Mouse (Mus musculus): ENCODE measurements at regions not wholly inside any gene's neighbourhood (a gene's known extent, or its start where the extent isn't known, plus 50 kb on each side); places are given as distances from the start of the nearest gene placed in this dataset.

DNA sequence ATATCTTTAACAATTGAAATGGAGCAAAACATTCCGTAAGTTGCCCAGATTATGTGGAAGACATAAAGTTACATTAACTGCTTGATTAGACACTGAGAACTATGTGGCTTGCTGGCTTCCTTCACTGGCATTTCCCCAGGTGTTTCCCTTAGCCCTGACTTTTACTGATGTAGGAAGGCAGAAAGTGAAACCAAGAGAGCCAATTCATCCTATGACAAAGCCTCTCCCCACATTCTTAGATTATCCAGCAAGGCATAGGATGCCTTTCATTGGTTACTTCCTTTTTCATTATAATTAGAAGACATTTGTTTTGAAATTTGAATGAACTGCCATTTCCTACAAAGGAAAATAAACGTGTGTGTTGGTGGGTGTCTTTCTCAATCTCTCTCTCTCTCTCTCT, 72.1 kb downstream of the Cdc42ep3 start:
- no peak overlapping the region for H3K27ac ChIP-seq (ENCODE audit: low read depth)
- no peak for ATAC-seq (ENCODE audit: insufficient read depth, low read depth)
- WGBS: 62% methylated on average over 2 of the region's 2 CpGs
- no peak overlapping the region for H3K4me3 ChIP-seq (ENCODE audit: low read depth, low read length)
- no peak for DNase-seq (ENCODE audit: low spot score)
- no peaks in the 10 kb centered on the region for H3K27me3 ChIP-seq (ENCODE audit: control insufficient read depth, insufficient read depth, low read length)
- no peak overlapping the region for H3K4me2 ChIP-seq (ENCODE audit: low read depth, low read length)
- no peak overlapping the region for H3K9ac ChIP-seq (replicated peaks; ENCODE audit: low read depth, low read length)
- no peak for TF ChIP-seq CTCF (IDR thresholded peaks at IDR 0.05; ENCODE audit: low read depth)
- H3K36me3 ChIP-seq (replicated peaks; ENCODE audit: control insufficient read depth, insufficient read depth, low read length): no peaks in the 10 kb centered on the region
- no peaks in the 10 kb centered on the region for H3K4me1 ChIP-seq (ENCODE audit: control insufficient read depth, insufficient read depth)
- no peaks in the 10 kb centered on the region for H3K9me3 ChIP-seq (replicated peaks; ENCODE audit: control insufficient read depth, low read length)

DNA sequence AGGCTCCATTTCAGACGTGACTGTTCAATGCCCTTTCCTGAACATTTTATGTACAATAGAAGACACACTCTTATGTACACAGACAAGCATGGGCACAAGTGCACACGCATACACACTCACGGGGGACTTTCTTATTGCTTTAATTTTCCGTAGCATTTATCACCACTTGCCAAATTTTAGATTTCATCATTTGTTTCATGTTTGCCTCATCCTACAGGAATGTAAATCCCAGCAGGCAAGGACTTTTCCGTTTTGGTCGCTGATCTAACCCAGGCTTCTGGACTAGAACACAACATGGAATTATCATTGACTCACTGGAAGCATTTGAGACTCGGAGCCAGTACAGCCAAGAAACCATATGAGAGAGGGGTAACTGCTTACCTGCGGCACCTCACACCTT, 81.3 kb downstream of the Cdc42ep3 start:
- no peak for TF ChIP-seq EP300 (IDR thresholded peaks at IDR 0.05; ENCODE audit: low read depth)
- no peak for TF ChIP-seq CTCF (IDR thresholded peaks at IDR 0.05; ENCODE audit: low read depth)
- H3K9ac ChIP-seq (replicated peaks; ENCODE audit: low read depth, low read length): no peak overlapping the region
- 65% methylated on average over 8 of the region's 8 CpGs for WGBS
- no peaks in the 10 kb centered on the region for H3K4me1 ChIP-seq (ENCODE audit: control insufficient read depth, insufficient read depth)
- no peaks in the 10 kb centered on the region for H3K9me3 ChIP-seq (replicated peaks; ENCODE audit: control insufficient read depth, low read length)
- no peak for DNase-seq (ENCODE audit: low spot score)
- no peaks in the 10 kb centered on the region for H3K36me3 ChIP-seq (replicated peaks; ENCODE audit: control insufficient read depth, insufficient read depth, low read length)
- no peak overlapping the region for H3K27ac ChIP-seq (ENCODE audit: low read depth)
- H3K4me3 ChIP-seq (ENCODE audit: low read depth, low read length): no peak overlapping the region
- no peak for ATAC-seq (ENCODE audit: insufficient read depth, low read depth)
- no peak overlapping the region for H3K4me2 ChIP-seq (ENCODE audit: low read depth, low read length)
- H3K27me3 ChIP-seq (ENCODE audit: control insufficient read depth, insufficient read depth, low read length): no peaks in the 10 kb centered on the region

DNA sequence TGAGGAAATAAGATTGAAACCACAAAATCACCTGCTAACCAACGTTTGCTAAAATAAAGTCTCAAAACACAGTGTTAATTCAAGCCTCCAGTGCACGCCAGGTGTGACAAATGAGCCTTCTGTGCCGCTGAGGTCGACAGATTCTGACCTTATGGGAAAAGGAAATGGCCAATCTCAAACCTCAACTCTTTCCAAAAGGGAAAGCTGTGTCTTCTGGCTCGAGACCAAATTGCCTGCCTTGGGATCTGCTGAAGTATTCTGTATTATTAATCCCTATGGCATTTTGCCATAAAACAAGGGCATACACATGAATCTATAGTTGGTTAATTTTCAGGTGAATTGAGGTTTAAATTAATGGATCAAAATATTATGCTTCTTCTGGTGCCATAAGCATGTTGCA, 95.2 kb downstream of the Cdc42ep3 start:
- no peak for ATAC-seq (ENCODE audit: insufficient read depth, low read depth)
- WGBS: 51% methylated on average over 5 of the region's 5 CpGs
- Histone ChIP-seq H3K9ac (replicated peaks; ENCODE audit: low read depth, low read length) (no peak overlapping the region), H3K27me3 (ENCODE audit: control insufficient read depth, insufficient read depth, low read length) (no peaks in the 10 kb centered on the region), H3K4me3 (ENCODE audit: low read depth, low read length) (no peak overlapping the region), H3K4me1 (ENCODE audit: control insufficient read depth, insufficient read depth) (no peaks in the 10 kb centered on the region), H3K9me3 (replicated peaks; ENCODE audit: control insufficient read depth, low read length) (no peaks in the 10 kb centered on the region), H3K27ac (ENCODE audit: low read depth) (no peak overlapping the region), H3K4me2 (ENCODE audit: low read depth, low read length) (no peak overlapping the region), H3K36me3 (replicated peaks; ENCODE audit: control insufficient read depth, insufficient read depth, low read length) (no peaks in the 10 kb centered on the region)
- TF ChIP-seq CTCF (IDR thresholded peaks at IDR 0.05; ENCODE audit: low read depth) (no peak), EP300 (IDR thresholded peaks at IDR 0.05; ENCODE audit: low read depth) (no peak)
- DNase-seq (ENCODE audit: low spot score): no peak

DNA sequence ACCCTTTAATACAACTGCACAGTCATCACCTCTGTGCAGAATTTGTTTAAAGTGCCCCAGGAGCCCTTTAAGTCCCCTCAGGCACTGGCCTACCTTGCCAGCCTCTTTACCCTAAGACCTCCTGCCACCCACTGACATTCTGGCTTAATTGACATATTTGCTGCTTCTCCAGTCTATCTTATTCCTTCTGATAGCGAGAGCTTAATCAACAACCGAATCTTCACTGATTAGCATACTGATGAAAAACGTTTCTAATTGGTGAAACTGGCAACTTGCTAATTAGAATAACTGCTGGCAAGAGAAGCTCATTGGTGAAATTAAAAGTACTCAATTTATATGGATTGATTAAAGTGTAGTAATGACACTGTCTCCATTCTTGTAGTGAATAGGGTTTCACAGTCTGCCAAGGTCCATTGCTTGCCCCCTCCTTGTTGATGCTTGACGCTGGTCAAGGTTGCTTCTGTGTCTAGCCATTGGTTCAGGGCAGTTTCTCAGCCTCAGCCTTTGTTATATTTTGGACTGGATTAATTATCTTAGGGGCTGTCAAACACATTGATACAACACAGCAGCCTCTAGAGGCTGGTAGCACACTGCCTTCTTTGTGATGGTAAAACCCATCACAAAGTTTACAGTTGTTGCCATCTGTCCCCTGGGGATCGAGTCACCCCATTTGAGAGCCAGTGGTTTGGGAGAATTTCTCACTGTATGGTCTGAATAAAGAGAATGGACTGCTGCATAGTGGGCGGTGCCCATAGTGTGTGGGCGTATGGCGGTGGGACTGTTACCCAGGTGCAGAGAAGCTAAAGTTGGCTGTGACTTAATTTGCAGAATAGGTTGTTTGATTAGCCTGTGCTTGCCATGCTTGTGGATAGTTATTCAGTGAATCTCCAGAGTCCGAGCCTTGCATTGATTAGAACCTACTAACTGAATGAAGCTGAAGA, 107.7 kb downstream of the Cdc42ep3 start:
- H3K4me3 ChIP-seq (ENCODE audit: low read depth, low read length): no peak overlapping the region
- WGBS: 78% methylated on average over 9 of the region's 9 CpGs
- DNase-seq (ENCODE audit: low spot score) (no peak), ATAC-seq (ENCODE audit: insufficient read depth, low read depth) (no peak)
- H3K36me3 ChIP-seq (replicated peaks; ENCODE audit: control insufficient read depth, insufficient read depth, low read length): no peaks in the 10 kb centered on the region
- H3K4me1 ChIP-seq (ENCODE audit: control insufficient read depth, insufficient read depth): no peaks in the 10 kb centered on the region
- TF ChIP-seq EP300 (IDR thresholded peaks at IDR 0.05; ENCODE audit: low read depth) (no peak), CTCF (IDR thresholded peaks at IDR 0.05; ENCODE audit: low read depth) (no peak)
- no peaks in the 10 kb centered on the region for H3K9me3 ChIP-seq (replicated peaks; ENCODE audit: control insufficient read depth, low read length)
- no peaks in the 10 kb centered on the region for H3K27me3 ChIP-seq (ENCODE audit: control insufficient read depth, insufficient read depth, low read length)
- no peak overlapping the region for H3K9ac ChIP-seq (replicated peaks; ENCODE audit: low read depth, low read length)
- no peak overlapping the region for H3K4me2 ChIP-seq (ENCODE audit: low read depth, low read length)
- no peak overlapping the region for H3K27ac ChIP-seq (ENCODE audit: low read depth)

DNA sequence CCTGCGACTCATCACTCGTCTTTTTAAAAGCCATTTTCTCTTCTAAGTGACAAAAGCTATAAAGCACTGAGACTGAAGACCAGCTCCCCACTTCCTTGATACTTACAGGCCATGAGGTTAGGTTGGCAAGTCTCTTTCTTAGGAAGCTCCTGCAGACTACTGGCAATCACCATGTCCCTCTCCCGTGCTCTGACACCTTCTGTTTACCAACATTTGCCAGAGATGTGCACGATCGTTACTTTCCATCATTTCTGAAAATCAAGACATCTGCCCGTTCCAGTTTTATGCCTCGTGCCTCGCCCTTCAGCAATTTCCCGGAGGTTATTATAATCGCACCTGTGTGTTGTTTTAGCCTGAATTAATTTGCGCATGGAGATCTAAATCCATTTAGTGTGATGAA, 110.8 kb downstream of the Cdc42ep3 start:
- DNase-seq (ENCODE audit: low spot score): no peak

GRCm38 (mm10) chr17:79243426-79243825, 111.5 kb downstream of the Cdc42ep3 start:
- H3K4me1 ChIP-seq (ENCODE audit: control insufficient read depth, insufficient read depth): no peaks in the 10 kb centered on the region
- 87% methylated on average over 2 of the region's 2 CpGs for WGBS
- no peak overlapping the region for H3K4me2 ChIP-seq (ENCODE audit: low read depth, low read length)
- no peak overlapping the region for H3K9ac ChIP-seq (replicated peaks; ENCODE audit: low read depth, low read length)
- no peaks in the 10 kb centered on the region for H3K27me3 ChIP-seq (ENCODE audit: control insufficient read depth, insufficient read depth, low read length)
- H3K9me3 ChIP-seq (replicated peaks; ENCODE audit: control insufficient read depth, low read length): no peaks in the 10 kb centered on the region
- no peak overlapping the region for H3K27ac ChIP-seq (ENCODE audit: low read depth)
- no peak for TF ChIP-seq EP300 (IDR thresholded peaks at IDR 0.05; ENCODE audit: low read depth)
- TF ChIP-seq CTCF (IDR thresholded peaks at IDR 0.05; ENCODE audit: low read depth): no peak
- H3K36me3 ChIP-seq (replicated peaks; ENCODE audit: control insufficient read depth, insufficient read depth, low read length): no peaks in the 10 kb centered on the region
- ATAC-seq (ENCODE audit: insufficient read depth, low read depth): no peak
- DNase-seq (ENCODE audit: low spot score): no peak
- H3K4me3 ChIP-seq (ENCODE audit: low read depth, low read length): no peak overlapping the region

More for the DNA sequence above, 110.8 kb downstream of the Cdc42ep3 start:
- TF ChIP-seq EP300 (IDR thresholded peaks at IDR 0.05; ENCODE audit: low read depth): no peak
- TF ChIP-seq CTCF (IDR thresholded peaks at IDR 0.05; ENCODE audit: low read depth): no peak
- Histone ChIP-seq H3K9me3 (replicated peaks; ENCODE audit: control insufficient read depth, low read length) (no peaks in the 10 kb centered on the region), H3K27ac (ENCODE audit: low read depth) (no peak overlapping the region), H3K4me2 (ENCODE audit: low read depth, low read length) (no peak overlapping the region), H3K36me3 (replicated peaks; ENCODE audit: control insufficient read depth, insufficient read depth, low read length) (no peaks in the 10 kb centered on the region), H3K4me1 (ENCODE audit: control insufficient read depth, insufficient read depth) (no peaks in the 10 kb centered on the region), H3K4me3 (ENCODE audit: low read depth, low read length) (no peak overlapping the region), H3K9ac (replicated peaks; ENCODE audit: low read depth, low read length) (no peak overlapping the region), H3K27me3 (ENCODE audit: control insufficient read depth, insufficient read depth, low read length) (no peaks in the 10 kb centered on the region)
- 87% methylated on average over 11 of the region's 11 CpGs for WGBS
- ATAC-seq (ENCODE audit: insufficient read depth, low read depth): no peak

All from heart, postnatal 0 days (tissue).